Mouse (Mus musculus) 3T3-L1 (cell line): Measurements from ENCODE around the gene Lcn4.

ENCODE experiments used
- DNase-seq: peaks from one replicate; pipeline ENCODE4 v3.0.0-alpha.2; 2015; ENCODE audit warnings: low read depth, low spot score

Gene Lcn4

DNA sequence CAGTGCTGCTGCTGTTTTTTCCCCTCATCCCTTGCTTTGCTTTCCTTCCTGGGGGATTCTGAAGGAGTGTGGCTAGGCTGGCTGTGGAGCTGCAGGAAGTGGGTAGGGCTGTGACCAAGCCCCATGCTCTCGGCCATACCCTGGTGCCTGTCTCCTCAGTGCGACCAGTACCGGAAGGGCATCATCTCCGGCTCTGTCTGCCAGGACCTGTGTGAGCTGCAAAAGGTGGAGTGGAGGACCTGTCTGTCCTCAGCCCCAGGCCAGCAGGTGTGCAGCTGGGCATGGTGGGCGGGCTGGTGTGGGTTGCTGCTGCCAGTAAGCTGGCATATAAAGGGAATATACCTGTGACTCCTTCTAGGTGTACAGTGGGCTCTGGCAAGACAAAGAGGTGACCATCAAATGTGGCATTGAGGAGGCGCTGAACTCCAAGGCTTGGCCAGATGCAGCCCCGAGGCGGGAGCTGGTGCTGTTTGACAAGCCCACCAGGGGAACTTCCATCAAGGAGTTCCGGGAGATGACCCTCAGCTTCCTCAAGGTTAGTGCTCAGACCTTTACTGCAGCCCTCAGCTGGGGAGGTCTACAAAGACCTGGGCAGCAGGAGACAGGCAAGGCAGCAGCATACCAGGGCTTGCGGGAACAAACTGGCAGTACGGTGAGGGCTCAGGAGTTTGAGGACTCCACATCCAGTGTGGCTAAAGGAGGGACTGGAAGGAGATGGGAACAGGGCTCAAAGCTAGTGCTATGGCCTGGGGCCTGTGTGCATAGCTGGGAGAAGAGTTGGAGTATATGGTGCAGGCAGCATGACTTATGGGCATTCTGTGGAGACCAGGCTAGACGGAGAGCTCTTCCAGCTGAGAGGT lies 36.2 kb downstream of the Lcn4 start:
- DNase-seq: no peak

DNA sequence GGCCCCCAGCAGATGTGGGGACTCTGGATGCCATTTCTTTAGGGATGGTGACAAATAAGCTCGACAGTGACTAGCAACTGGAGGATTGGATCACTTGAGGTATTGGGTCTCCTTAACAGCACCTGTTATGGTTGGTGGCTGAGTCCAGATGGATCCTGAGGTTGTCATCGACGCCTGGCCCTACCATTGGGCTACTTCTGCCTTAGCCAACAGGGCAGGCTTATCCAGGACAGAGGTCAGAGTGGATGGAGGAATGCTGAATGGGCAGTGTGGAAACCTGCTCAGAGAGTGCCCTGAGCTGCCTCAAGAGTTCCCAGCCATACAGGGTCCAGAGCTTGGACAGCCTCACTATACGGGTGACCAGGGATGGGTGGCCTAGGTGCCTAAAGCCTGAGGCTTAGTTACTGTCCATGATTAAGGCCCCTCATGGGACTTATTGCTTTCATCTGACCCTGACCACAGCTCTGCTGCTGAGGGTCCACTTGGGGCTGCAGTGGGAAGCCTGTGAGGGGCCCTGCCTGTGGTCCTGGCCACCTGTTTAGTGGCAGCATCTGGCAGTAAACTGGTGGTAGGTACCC lies 37.0 kb downstream of the Lcn4 start:
- DNase-seq: no peak

DNA sequence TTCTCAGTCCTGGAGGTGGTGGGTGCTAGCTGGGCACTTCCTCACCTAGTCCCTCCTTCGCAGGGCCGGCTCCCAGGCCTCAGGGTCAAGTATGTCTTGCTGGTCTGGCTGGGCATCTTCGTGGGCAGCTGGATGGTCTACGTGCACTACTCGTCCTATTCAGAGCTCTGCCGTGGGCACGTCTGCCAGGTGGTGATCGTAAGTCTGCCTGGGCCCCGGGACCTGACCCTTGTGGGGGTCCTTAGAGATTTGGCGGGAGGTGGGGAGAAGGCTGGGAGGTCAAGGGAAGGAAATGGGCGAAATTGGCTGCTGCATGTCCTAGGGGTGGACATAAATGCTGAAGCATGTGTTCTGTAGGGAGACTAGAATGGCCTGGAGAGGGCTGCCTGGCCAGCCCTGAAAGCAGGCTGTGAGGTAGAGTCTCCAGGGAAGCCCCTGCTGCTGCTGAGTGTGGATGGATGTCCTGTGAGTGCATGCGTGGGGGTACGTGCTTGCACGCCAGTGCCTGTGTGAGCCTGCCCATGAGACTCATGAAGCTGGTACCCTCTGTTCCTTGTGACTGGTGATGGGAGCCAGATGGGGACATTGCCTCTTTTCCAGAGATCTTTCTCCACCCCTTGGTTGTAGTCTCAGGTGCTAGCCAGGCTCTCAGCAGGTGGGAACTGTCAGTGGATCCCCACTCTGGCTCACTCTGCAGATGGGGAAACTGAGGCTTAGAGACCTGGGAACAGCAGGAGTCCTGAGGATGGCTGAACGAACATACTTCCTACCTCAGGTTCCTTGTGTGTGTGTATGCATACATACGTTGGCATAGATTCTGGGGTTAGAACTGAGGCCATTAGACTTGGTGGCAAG lies 38.3 kb downstream of the Lcn4 start:
- DNase-seq: no peak

DNA sequence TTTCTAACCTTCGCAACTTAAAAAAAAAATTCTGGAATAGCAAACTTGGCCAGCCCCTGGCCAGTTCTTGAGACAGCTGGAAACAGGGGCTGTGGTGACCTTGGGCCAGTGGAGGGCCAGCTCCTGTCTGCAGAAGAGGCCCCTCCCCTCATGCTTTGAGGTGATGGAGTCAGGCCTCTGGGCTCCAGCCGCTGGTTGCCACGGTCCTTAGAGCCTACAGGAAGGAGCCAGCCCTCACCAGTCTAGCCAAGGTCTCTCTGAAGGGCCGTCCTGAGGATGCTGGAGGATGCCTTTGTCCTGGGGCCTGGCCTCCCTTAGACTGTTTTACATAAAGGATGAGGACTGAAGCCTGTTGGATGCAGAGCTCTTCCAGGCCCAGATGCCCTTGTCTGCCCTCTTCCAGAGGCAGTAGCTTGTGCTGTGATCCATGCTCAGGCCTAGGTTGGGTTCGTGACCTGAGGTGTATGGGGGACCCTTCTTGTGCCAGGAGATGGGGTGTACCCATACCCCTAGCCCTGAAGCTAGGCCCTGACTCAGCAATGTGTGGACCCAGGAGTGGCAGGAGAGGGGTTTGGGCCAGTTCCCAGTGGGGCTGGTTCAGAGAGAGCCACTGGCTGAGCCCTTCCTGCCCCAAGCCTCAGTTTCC lies 42.2 kb downstream of the Lcn4 start:
- DNase-seq: no peak

DNA sequence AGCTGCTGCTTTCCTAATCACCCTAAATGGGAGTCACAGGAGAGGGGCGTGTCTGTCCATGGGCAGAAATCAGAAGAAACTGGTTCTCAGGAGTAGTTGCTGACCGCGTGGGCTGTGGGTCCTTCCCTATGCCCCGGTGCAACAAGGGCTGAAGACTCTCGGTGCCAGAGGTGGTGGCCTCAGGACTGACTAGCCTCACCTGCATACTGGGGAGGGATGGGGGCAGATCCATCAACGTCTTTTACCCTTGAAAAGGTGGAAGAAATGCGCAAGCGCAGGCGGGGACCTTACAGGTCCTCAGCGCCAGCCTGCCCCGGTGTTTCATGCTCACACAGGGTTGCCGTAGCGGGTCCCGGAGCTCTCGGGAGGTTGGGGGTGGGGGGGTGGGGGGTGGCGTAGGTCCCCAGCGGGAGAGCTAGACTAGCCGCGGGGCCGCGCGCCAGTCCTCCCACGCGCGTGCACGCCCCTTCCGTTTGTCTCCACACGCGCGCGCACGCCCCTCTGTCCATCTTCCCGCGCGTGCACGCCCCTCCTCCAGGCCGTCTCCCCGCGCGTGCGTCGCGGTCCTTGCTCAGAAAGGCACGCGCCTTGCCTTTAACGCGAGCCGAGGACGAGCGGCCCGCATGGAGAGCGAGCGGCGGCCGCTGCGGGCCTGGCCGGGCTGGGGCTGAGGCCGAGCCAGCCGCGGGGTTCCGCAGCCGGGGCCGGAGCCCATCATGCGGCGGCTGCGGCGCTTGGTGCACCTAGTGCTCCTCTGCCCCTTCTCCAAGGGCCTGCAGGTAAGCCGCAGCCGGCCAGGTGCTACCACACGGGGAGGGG lies 43.0 kb downstream of the Lcn4 start, which contains the start of gene Fam69b:
TSS of gene Fam69b (plus strand) at position 537 of the 819 bp plus-strand sequence.
- no peak for DNase-seq

DNA sequence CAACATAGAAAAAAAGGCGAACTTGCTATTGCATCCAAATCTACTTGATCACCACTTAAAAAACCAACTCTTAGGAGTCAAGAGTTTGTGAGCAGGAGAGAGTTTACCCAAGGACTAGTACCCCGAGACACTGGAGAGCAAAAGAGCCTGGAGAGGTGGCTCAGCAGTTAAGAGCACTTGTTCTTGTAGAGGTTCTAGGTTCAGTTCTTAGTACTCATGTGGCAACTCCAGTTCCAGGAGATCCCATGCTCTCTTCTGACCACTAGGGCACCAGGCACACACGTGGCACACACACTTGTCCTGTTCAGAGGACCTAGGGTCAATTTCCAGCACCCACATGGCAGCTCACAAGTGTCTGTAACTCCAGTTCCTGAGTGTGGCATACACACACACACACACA lies 45.0 kb downstream of the Lcn4 start:
- DNase-seq: no peak

DNA sequence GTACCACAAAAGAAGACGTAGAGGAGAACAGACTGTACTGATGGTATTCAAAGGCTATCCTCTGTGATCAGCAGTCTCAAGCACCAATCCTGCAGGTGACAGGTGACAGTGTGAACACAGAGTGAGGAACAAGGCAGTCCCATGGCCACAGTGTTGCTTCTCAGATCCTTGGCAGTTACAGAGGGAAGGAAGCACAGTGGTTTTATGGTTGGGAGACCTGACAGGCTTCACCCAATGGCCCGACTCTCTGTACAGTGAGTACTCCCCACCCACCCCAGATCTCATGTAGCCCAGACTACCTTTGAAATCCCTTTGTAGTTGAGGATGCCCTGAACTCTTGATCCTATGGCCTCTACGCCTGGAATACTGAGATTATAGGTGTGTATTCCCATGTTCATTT lies 45.7 kb downstream of the Lcn4 start:
- no peak for DNase-seq

DNA sequence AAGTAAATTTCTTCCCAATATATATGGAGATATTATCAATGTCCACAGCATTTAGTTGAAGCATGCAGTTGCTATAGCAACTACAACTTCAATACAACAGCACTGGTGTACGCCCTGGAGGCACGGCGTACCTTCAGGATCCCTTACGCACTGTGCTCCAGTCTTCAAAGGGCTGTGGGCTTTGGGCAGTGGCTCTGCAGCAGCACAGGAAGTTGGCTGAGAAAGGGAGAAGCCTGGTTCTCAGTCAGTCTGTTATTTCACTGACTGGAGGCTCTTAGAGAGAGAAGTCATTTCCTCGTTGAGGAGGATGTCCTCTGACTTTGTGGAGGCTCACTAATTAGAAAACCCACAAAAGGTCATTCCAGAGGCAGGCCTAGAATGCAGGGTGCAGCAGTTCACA lies 48.1 kb downstream of the Lcn4 start:
- DNase-seq: no peak

DNA sequence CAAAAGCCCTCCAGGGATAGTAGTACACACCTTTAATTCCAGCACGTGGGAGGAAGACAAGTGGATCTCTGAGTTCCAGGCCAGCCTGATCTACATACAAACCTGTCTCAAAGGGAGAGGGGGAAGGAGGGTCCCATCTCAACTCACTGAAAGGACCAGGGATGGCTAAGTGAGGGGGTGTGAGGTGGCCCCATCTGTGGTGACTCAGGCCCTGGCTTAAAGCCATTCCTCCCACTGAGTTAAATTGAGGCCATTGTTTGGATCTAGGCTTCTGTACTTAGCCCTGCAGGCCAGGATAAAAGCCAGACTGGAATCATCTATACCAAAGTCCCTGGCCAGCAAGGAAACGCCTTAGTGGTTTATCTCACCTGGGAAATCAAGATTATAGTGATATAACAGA lies 49.8 kb downstream of the Lcn4 start:
- peak; percentile 63 for DNase-seq

DNA sequence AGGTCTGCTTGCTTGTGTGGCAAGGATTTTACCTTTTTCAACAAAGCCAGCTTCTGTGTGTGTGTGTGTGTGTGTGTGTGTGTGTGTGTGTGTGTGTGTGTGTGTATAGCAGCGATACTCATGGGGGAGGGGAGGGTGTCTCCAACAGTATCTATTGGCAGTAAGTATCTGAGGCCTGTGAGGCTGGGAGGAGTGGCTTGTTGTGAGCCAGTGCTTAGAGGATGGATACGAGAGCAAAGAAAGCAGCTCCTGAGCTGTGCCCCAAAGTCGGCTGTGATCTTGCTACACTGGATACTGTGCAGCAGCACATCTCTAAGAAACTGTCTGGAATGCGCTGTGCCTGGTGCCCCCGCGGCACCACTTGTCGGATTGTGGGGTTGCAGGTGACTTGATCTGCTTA lies 53.2 kb downstream of the Lcn4 start:
- DNase-seq: no peak
